Mouse (Mus musculus) CH12F3 (cell line): Measurements from ENCODE around the gene Vmn1r193.
"Not testable (repeated sequence)": the region's sequence is repeated elsewhere in the genome, so short reads cannot be mapped to it uniquely, and the experiment has no call there.

Source experiments
- in situ Hi-C: fragments of 300-500 bp; cut with MboI; formaldehyde crosslinking; loops from 2 replicates; pipeline ENCODE4 v1.14.3; 2020; ENCODE audit warnings: low sequenced_read_pairs

The Vmn1r193 gene

DNA sequence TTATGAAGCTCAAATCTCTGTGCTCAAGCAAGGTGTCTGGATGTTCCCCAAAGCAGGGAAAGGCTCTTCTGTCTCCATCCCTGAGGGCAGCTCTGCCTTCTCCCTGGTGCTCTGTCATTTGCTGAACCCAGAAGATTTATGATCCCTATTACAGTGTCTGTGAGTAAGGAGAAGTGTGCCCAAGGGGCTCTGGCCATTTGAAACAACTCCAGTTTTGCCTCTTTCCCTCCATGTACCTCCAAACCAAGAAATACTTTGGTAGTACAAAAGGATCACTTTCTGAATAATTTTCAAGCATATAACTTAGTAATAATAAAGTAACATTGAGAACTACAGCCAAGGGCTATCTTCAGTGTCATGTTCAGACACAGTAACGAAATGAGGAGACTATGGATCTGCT, at the start of gene Vmn1r193:
Gene Vmn1r193 (minus strand): TSS at position 101 of the 400 bp plus-strand sequence.
- in situ Hi-C loops: not testable (repeated sequence)

DNA sequence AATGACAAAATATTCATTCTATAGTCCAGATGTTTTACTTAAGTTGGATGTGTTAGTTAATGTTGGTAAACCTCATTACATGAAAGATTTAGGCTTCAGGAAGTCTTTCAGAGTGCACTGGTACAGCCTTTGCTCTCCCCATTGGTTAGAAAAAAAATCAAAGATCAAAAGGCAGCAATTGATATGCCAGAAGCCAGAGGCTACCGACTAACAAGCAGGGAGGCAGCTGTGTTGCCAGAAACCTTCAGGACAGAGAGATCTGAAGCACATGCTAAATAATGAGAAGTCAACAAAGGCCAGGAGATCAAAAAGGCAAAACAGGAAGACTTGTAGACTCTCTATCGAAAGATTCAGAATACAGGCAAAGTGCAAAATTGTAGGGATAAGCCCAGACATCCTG, 48.8 kb upstream of the Vmn1r193 start:
- in situ Hi-C loops: no loop called here

DNA sequence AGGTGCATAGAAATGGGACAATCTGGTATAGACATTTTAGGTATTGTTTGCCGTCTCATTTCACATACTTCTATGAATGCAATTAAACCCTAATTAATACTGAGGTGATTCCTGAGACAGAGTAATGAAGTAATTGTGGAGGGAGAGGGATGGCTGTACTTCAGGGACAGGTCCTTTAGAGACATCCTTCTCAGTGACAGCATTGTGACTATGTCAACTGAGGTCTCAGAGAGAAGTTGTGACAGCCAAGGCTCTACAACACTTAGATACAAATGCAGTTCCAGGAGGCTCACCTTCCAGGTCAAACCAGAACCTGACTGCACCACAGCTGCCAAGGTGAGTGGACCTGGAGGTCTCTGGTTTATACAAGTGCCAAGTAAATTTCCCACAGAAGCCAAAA, 47.3 kb upstream of the Vmn1r193 start, which contains the start of gene Vmn1r195:
Gene Vmn1r195 (plus strand): TSS at position 301 of the 400 bp plus-strand sequence.
- in situ Hi-C loops: not testable (repeated sequence)

DNA sequence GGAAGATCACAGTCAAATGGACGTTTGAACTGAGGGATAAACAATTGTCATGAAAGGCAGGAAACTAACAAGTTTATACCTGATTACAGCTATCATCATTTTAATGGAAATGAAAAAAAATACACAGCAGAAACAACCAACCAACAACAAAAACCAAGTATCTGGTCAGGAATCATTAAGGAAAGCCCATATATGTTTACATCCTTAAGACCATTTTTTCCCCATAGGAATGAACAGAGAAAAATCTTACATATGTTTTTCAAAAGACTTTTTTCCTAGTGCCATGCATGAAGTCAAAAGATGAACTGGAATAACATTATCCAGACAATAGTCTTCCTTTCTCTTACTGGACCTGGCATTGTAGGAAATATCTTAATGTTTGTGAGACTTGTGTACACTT, 21.0 kb upstream of the Vmn1r193 start, which contains the start of gene Vmn1r194:
Gene Vmn1r194 (plus strand): TSS at position 301 of the 400 bp plus-strand sequence.
- in situ Hi-C loops: no loop called here

DNA sequence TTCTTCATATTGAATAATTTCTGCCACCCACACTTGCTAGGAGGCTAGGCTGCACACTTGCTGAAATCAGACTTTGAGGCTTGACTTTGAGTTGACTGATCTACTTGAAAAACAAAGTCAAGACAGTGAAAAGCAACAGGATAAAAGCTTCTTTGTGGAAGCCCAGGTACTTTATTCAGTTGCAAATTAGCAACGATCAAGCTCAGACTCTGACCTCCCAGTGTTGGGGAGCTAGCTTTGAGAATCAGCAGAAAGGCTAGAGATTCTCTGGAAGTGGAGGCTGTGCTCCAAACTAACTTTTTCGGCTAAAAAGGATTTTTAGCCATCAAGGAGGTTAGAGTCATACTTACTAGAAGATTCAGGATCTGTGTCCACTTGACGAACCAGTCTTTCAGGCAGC, 30.2 kb downstream of the Vmn1r193 start:
- in situ Hi-C loops: not testable (repeated sequence)

DNA sequence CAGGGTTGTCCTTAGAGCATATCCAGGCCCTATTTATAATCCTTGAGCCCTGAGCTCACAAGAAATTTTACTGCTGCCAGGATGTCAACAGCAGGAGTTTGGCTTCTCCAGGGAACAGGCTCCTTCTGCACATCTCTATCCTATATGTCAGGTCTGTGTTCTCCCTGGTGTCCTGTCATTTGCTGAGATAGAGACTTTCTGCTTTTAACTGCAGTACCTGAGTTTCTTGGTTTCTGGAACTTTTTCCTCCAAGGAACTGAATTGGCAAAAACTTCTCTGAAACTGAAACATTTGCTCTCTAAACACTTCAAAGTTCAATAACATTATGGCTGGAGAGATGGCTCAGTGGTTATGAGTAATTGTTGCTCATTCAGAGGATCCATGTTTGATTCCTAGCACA, 31.9 kb downstream of the Vmn1r193 start, which contains the start of gene Vmn1r192:
Gene Vmn1r192 (minus strand): TSS at position 101 of the 400 bp plus-strand sequence.
- in situ Hi-C loops: no loop called here

DNA sequence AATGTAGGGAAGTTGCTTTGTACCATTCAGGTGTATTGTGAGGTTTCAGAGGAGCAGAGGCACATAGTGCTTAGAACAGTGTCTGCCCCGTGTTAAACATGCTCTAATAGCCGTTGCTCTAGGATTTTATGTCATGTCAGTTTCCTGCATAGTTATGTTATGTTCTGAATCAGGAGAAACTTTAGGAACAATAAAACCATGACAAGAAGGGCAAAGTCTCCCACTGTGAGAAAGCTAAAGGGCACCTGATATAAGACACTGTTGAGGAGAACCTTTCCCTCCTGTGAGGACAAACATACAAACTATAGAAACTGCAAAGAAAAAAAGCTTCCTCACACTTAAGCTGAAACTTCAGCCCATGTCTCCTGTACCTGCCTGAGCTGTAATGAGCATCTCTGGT, 32.6 kb downstream of the Vmn1r193 start:
- in situ Hi-C loops: no loop called here

DNA sequence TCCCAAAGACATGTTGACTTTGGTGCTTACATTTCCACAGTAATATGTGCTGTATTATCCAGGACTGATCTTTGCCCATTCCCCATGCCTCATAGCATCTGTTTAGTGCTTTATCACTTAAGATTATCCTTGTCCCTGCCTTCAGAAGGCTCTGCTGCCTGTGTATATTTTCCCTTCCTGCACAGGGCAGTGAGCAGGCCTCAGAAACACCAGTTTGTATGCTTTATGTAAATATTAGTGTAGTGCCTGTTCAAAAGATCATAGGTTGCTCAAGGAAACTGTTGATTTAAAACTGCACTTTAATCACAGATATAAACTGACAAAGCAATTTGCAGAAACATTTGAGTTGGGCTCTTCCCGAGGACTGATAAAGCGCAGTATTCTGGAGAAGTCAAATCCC, 33.6 kb downstream of the Vmn1r193 start:
- in situ Hi-C loops: no loop called here

DNA sequence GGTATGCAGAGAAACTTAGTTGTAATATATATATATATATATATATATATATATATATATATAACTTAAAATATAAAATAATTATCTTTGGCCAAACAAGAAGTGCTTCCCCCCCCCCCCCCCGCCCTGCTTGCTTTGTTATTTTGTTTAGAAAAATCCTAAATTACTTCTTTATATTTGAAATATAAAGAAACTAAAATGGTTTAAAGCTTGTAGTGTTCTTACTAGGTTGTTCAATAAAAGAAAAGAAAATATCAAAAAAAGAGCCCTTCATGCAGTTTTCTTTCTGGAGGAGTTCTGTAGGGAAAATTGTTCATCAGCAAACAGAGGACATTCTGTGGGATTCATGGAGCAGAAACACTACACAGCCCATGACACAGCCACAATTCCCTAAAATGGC, 39.1 kb downstream of the Vmn1r193 start, which contains the start of gene Vmn1r191:
Gene Vmn1r191 (minus strand): TSS at position 101 of the 400 bp plus-strand sequence.
- in situ Hi-C loops: no loop called here

DNA sequence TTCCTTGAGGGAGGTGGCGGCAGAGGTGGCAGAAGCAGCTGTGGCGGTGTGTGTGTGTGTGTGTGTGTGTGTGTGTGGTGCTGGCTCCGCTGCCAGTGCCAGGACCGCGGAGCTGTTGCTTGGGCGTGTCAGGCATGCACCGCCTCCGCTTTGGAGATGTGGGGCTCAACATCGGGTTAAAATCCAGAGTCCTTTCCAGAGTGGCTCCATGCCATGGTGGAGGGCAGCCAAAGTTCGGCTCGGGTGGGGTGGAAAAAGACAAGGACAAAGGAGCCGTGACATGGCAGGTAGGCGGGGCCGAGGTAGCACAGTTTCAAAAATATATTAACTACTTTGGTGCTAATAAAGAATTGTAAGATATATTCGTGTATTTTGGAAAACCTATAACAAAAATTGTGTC, 54.5 kb downstream of the Vmn1r193 start:
- in situ Hi-C loops: no loop called here
